Mouse (Mus musculus) stomach, embryonic 16.5 days (tissue): ENCODE measurements around the gene Gm4792. TPM values are rescaled to one million over a fixed set of nuclear protein-coding genes. Genes with fewer than 3 reads are reported as not detected.

Experiments used
- ATAC-seq: fragments of 200-750 bp; cut with Nextera tagmentation; 2 replicates; pipeline ENCODE4 v1.8.0; 2017; ENCODE audit warnings: moderate number of reproducible peaks, moderate TSS enrichment; ENCODE audit not compliant: insufficient read depth, low FRiP score
- H3K27ac ChIP-seq: fragments of 300-500 bp; sonication (generic); 2 replicates; pipeline ENCODE4 v1.5.1; 2014; ENCODE audit warnings: low read length
- H3K27me3 ChIP-seq: fragments of 300-500 bp; sonication (generic); 2 replicates; pipeline ENCODE4 v1.6.1; 2014; ENCODE audit warnings: low read length, control low read depth, mixed read lengths; ENCODE audit not compliant: control insufficient read depth, insufficient read depth
- H3K36me3 ChIP-seq: fragments of 300-500 bp; sonication (generic); 2 replicates; pipeline ENCODE4 v1.6.1; 2014; ENCODE audit warnings: low read length; ENCODE audit not compliant: control insufficient read depth, insufficient read depth
- H3K4me1 ChIP-seq: fragments of 300-500 bp; sonication (generic); 2 replicates; pipeline ENCODE4 v1.6.1; 2014; ENCODE audit warnings: low read length, control low read depth, mixed read lengths; ENCODE audit not compliant: control insufficient read depth, insufficient read depth
- H3K4me2 ChIP-seq: fragments of 300-500 bp; sonication (generic); 2 replicates; pipeline ENCODE4 v1.6.1; 2014; ENCODE audit warnings: low read depth, low read length, mixed read lengths
- H3K4me3 ChIP-seq: fragments of 300-500 bp; sonication (generic); replicated peaks from 2 replicates; pipeline ENCODE4 v1.5.1; 2014; ENCODE audit warnings: mild to moderate bottlenecking, low read length
- H3K9ac ChIP-seq: fragments of 300-500 bp; sonication (generic); 2 replicates; pipeline ENCODE4 v1.6.1; 2014; ENCODE audit warnings: low read length
- H3K9me3 ChIP-seq: fragments of 300-500 bp; sonication (generic); replicated peaks from 2 replicates; pipeline ENCODE4 v1.6.1; 2016; ENCODE audit warnings: low read length, control low read depth; ENCODE audit not compliant: control insufficient read depth
- WGBS: fragments of 180-500 bp; shearing (Covaris S2); extraction: QIAGEN DNeasy Blood & Tissue Kit; methylation state at CpG from one replicate; pipeline ENCODE4 v1.1.7; 2014; 5-methylcytosine and 5-hydroxymethylcytosine counted together
- polyA plus RNA-seq: library from polyadenylated mRNA; unstranded; fragments of >200 nt; fragmentation: Nextera tagmentation; extraction: Ambion mirVana; gene quantifications from 2 replicates; pipeline ENCODE4 v1.2.1, GENCODE M21; 2015

Gm4792 gene
- not detected in 2 replicates for polyA plus RNA-seq

DNA sequence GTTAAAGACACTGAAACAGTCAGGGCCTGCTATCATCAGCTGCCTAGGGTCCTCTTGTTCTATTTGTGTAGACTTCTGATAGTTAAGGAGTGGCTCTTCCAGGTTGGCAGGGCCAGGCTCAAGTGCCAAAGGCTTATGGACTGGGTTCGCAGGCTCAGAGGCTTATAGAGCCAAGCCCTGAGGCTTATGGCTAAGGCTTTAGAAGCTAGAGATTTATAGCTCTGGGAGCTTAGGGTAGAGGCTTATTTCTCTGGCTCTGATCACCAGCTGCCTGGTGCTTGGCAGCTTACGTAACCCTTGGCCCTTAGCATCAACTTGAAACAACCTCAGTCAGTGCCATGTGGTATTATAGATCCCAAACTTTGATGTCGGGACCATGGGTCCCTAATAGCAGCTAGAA, at the start of gene Gm4792:
Gene Gm4792, minus strand, starts transcription at position 233 of the 400 bp plus-strand sequence.
- ATAC-seq, result no peak
- Histone ChIP-seq H3K9me3 (no peaks in the 10 kb centered on the region), H3K4me2 (no peak within 1 kb of the TSS), H3K9ac (no peak within 1 kb of the TSS), H3K36me3 (no peaks in the 10 kb centered on the region), H3K4me3 (no peak within 1 kb of the TSS), H3K27ac (no peak within 1 kb of the TSS), H3K27me3 (no peaks in the 10 kb centered on the region), H3K4me1 (no peaks in the 10 kb centered on the region)
- WGBS, result 65% methylated on average over 3 of the region's 3 CpGs

DNA sequence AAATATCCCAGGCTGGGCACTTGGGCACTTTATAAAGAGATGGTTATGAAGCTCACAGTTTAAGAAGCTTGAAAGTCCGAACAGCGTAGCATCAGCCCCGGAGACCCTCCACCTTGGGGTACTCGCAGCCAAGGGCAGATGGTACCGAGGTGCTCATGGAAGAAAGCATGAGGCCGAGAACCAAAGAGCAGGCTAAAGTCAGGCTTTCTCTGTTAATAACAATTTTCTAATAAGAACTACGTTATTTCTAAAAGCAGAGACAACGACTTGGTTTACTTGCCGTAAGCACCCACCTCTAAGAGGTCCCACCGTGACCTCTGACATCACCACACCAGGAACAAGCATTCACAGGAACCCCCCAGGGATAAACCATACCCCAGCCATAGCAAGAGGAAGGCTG, 49.5 kb upstream of the Gm4792 start:
- Histone ChIP-seq H3K4me3 (no peak overlapping the region), H3K27me3 (no peaks in the 10 kb centered on the region), H3K9me3 (no peaks in the 10 kb centered on the region), H3K36me3 (no peaks in the 10 kb centered on the region), H3K4me2 (no peak overlapping the region), H3K9ac (no peak overlapping the region), H3K4me1 (no peaks in the 10 kb centered on the region), H3K27ac (no peak overlapping the region)
- 95% methylated on average over 10 of the region's 10 CpGs for WGBS
- no peak for ATAC-seq

DNA sequence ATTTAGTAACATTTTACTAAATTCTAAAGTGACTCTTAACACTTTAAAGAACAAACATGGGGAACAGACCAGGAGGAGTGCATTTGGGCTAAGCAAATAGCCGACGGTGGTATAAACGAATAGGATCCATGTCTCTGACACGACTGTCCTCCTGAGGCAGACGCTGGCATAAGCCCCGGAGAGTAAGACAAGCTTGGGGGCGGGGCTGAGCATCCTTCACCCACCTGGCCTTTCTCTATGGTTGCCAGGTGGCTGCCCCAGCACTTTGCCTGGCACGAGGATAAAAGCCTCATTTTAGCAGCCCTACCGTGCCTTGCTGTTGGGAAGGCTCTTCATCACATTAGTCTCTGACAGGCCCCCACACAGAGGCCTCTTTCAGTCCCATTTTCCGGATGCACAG, 48.8 kb upstream of the Gm4792 start:
- Histone ChIP-seq H3K36me3 (no peaks in the 10 kb centered on the region), H3K9ac (no peak overlapping the region), H3K27me3 (no peaks in the 10 kb centered on the region), H3K9me3 (no peaks in the 10 kb centered on the region), H3K4me3 (no peak overlapping the region), H3K4me2 (no peak overlapping the region), H3K4me1 (no peaks in the 10 kb centered on the region), H3K27ac (no peak overlapping the region)
- 64% methylated on average over 10 of the region's 10 CpGs for WGBS
- ATAC-seq, result no peak

DNA sequence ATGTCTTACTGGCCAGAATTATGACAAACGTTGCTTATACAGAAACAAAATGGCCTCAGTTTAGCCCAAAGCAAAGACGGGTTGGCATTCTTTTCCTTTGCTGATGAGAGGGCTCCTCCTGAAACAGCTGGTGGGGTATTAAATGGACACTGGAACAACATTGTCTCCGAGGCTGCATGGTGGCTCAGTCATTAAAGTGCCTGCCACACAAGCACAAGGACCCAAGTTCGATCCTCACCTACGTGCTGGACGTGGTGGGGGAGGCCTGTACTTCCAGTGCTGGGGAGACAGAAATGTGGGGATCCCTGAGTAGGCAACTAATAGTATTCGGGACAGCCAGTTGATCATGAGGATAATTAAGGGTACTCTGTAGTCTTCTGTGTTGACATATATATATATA, 48.1 kb upstream of the Gm4792 start:
- no peak for ATAC-seq
- Histone ChIP-seq H3K27ac (no peak overlapping the region), H3K36me3 (no peaks in the 10 kb centered on the region), H3K9me3 (no peaks in the 10 kb centered on the region), H3K4me1 (no peaks in the 10 kb centered on the region), H3K27me3 (no peaks in the 10 kb centered on the region), H3K4me3 (no peak overlapping the region), H3K4me2 (no peak overlapping the region), H3K9ac (no peak overlapping the region)
- 91% methylated on average over 7 of the region's 7 CpGs for WGBS

DNA sequence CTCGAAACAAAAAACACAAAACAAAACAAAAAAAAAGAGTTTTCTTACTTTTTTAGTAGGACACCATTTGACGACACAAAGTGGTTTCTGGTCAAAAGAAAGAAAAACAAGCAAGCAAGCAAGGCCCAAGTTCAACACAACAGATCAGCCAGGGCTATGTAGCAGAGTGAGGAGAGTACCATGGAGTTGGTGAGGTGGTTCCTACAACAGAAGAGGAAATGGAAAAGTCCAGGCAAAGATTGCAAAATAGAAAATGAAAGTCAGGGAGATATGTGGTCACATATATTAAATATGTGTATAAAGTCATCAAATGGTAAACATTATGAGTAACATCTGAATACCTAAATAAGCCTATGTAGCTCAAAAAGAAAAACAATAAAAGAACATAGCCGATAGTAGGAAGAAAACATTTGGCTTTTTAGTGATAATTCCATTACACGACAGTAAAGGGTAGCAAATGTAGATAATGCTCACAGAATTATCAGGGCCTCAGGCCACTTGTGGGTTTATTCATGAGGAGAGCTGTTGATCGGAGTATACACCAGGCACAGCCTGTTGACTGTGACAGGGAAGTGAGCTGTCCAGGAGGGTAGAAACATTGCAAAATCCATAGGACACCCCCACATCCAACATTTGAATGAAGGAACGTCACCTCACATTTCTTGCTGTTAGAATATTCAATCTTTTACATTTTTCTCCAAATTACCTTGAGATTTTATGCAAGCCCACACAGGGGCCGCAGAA, 47.2 kb upstream of the Gm4792 start:
- ATAC-seq, result no peak
- no peak overlapping the region for H3K9ac ChIP-seq
- no peaks in the 10 kb centered on the region for H3K4me1 ChIP-seq
- H3K36me3 ChIP-seq, result no peaks in the 10 kb centered on the region
- no peaks in the 10 kb centered on the region for H3K27me3 ChIP-seq
- no peaks in the 10 kb centered on the region for H3K9me3 ChIP-seq
- no peak overlapping the region for H3K4me3 ChIP-seq
- H3K4me2 ChIP-seq, result no peak overlapping the region
- WGBS, result 88% methylated on average over 7 of the region's 7 CpGs
- no peak overlapping the region for H3K27ac ChIP-seq

DNA sequence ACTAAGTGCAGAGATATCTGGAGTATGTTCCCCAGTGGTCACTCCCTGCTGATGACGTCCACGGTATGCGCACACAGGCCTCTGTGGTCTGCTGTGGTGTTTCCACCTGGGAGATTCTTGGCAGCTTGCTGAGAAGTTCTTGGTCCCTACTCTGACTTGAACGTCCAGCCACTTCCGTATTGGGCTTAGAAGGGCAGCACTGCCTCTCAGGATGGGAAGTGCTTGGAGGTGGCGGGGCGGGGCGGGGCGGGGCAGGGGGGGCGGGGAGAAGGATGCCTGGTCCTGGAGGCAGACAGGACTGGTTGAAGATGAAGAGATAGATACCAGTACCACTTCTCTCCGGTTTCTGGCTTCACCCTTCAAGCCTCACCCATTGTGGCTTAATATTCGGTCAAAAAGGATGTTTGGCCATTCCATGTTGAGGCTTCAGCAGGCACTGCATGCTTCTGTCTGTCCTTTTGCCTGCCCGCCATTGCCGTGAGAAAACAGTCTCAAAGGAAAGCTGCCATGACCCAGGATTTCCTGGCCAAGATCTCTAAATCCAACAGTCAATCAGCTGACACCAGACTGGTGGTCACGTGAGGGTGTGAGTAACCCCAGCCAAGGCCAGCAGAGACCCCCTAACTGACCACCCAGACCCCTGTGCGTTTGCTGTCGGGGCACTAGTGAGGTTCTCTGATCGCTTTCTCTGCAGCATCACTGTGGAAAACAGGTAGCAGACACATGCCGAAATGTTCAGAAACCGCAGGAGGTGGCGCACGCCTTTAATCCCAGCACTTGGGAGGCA, 46.3 kb upstream of the Gm4792 start:
- Histone ChIP-seq H3K27ac (no peak overlapping the region), H3K4me1 (no peaks in the 10 kb centered on the region), H3K9ac (no peak overlapping the region), H3K4me3 (no peak overlapping the region), H3K9me3 (no peaks in the 10 kb centered on the region), H3K4me2 (no peak overlapping the region), H3K36me3 (no peaks in the 10 kb centered on the region), H3K27me3 (no peaks in the 10 kb centered on the region)
- WGBS, result 46% methylated on average over 22 of the region's 22 CpGs
- peak; percentile 33; the same call in 1 of the 2 replicates for ATAC-seq

DNA sequence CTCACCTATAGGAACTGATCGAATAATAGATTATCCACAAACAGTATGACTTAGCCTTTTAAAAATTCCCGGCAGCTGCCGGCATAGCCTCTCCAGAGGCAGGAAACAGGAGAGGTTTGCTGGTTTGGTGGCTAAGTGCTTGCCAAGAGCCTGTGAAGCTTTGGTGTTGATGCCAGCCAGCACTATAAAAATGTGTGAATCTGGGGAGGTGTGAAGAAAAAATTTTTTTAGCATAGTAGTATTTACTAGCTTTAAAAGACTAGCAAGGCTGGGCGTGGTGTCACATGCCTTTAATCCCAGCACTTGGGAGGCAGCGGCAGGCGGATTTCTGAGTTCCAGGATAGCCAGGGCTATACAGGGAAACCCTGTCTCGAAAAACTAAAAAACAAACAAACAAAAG, 45.1 kb upstream of the Gm4792 start:
- Histone ChIP-seq H3K27ac (no peak overlapping the region), H3K4me3 (no peak overlapping the region), H3K4me1 (no peaks in the 10 kb centered on the region), H3K9me3 (no peaks in the 10 kb centered on the region), H3K36me3 (no peaks in the 10 kb centered on the region), H3K27me3 (no peaks in the 10 kb centered on the region), H3K9ac (no peak overlapping the region), H3K4me2 (no peak overlapping the region)
- 74% methylated on average over 7 of the region's 7 CpGs for WGBS
- ATAC-seq, result no peak

DNA sequence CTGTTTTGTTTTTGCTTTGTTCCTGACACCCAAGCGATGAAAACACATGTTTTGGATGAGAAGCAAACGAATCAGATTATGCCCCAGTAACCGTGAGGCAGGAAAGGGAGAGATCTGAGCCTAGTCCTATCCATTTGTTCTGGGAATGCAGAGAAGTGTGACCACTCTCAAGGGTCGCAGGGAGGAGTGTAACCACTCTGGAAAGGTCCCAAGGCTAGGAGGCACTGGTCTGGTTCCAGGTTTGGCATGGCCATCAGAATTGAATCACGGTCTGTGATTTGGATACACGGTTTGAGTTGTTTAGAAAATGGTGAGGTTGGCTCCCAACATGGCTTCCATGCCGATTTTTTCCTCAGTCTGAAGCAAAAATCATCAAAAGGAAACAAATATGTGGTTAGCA, 43.8 kb upstream of the Gm4792 start:
- Histone ChIP-seq H3K27ac (no peak overlapping the region), H3K36me3 (no peaks in the 10 kb centered on the region), H3K9me3 (no peaks in the 10 kb centered on the region), H3K9ac (no peak overlapping the region), H3K4me2 (no peak overlapping the region), H3K4me1 (no peaks in the 10 kb centered on the region), H3K27me3 (no peaks in the 10 kb centered on the region), H3K4me3 (no peak overlapping the region)
- whole genome bisulfite sequencing, result 69% methylated on average over 7 of the region's 7 CpGs
- no peak for ATAC-seq

DNA sequence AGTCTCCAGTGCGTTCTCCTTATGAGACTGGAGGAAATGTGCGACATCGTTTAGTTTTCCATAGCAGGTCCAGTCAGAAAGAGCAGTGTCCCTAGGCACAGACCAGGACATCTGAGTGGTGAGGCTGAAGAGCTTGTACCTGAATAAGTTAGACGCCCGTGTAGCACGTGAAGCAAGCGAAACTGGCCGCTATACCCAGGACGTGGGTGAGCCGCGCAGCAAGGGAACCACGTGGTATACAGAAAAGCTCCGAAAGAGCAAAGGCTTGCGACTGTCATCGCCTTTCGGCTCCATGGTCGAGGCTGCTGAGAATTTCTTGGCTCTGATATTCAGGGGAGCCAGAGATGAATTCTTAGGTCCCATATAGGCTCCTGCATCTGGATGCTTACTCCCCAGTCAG, 43.0 kb upstream of the Gm4792 start:
- Histone ChIP-seq H3K4me1 (no peaks in the 10 kb centered on the region), H3K4me3 (no peak overlapping the region), H3K9ac (no peak overlapping the region), H3K4me2 (0 out of 2 replicates have a peak overlapping the region, but pooled peaks have one; percentile 6), H3K36me3 (no peaks in the 10 kb centered on the region), H3K27ac (no peak overlapping the region), H3K9me3 (no peaks in the 10 kb centered on the region), H3K27me3 (no peaks in the 10 kb centered on the region)
- no peak for ATAC-seq
- WGBS, result 71% methylated on average over 17 of the region's 17 CpGs
